Mouse (Mus musculus): ENCODE data around the gene 1700022I11Rik. TPM values are rescaled to one million over a fixed set of nuclear protein-coding genes. Genes with fewer than 3 reads are reported as not detected.

Gene 1700022I11Rik
- polyA plus RNA-seq, 1 experiment from 2014 or later = 0.28 TPM

DNA sequence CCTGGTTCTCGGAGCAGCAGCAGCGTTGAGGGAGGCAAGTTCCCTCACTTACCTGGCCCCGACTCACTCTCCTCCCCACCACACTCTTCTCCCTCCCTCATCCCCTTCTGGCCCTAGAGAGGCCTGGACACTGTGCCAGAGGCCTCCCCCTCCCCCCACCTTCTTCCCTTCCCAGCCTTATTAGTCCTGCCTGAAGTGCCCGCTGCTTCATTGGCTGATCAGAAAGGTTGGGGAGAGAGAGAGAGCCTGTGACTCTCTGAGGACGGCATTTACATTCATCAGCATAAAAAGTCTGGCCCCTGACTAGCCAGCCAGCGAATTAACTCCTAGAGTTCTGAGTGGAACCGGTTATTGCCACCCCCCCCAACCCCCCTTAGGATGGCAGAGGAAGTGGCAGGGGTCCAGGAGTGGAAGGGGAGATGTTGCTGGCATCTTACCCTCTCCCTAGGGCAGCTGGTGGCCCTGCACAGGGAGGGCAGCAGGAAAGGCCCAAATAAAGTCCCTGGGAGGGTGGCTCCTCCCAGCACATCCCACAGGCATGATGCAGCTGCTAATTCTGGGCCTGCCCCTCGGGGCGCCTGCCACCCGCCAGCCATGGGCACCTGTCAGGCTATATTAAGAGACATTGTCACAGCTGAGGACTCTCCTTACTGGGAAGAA is 15.8 kb upstream of the 1700022I11Rik start:
- H3K4me3 ChIP-seq (ENCODE audit: low read depth, low read length) = no peak overlapping the region
- peak overlapping the region; percentile 29 for H3K27ac ChIP-seq (replicated peaks; ENCODE audit: low read depth, low read length)
- peak overlapping the region; percentile 14; the same call in 1 of the 2 replicates for H3K9ac ChIP-seq (ENCODE audit: low read depth, low read length)
- H3K27me3 ChIP-seq (replicated peaks; ENCODE audit: control insufficient read depth, insufficient read depth, low read length) = no peaks in the 10 kb centered on the region
- ATAC-seq (ENCODE audit: low read depth) (no peak), DNase-seq (ENCODE audit: low spot score) (peak; percentile 59)
- no peak overlapping the region for H3K4me2 ChIP-seq (ENCODE audit: low read depth, low read length)
- 34% methylated on average over 9 of the region's 10 CpGs for whole genome bisulfite sequencing
- H3K4me1 ChIP-seq (ENCODE audit: control insufficient read depth, insufficient read depth, low read length) = peaks cover 15% of the 10 kb centered on the region
- no peaks in the 10 kb centered on the region for H3K9me3 ChIP-seq (ENCODE audit: control insufficient read depth, low read length)
- peaks cover 30% of the 10 kb centered on the region for H3K36me3 ChIP-seq (ENCODE audit: control insufficient read depth, insufficient read depth, low read length)

GRCm38 (mm10) chr4:42954297-42954696 is 15.1 kb upstream of the 1700022I11Rik start:
- Histone ChIP-seq H3K4me2 (ENCODE audit: low read depth, low read length) (no peak overlapping the region), H3K4me3 (ENCODE audit: low read depth, low read length) (no peak overlapping the region), H3K27me3 (replicated peaks; ENCODE audit: control insufficient read depth, insufficient read depth, low read length) (no peaks in the 10 kb centered on the region), H3K36me3 (ENCODE audit: control insufficient read depth, insufficient read depth, low read length) (peaks cover 30% of the 10 kb centered on the region), H3K9me3 (ENCODE audit: control insufficient read depth, low read length) (no peaks in the 10 kb centered on the region), H3K27ac (replicated peaks; ENCODE audit: low read depth, low read length) (no peak overlapping the region), H3K4me1 (ENCODE audit: control insufficient read depth, insufficient read depth, low read length) (peaks cover 9% of the 10 kb centered on the region), H3K9ac (ENCODE audit: low read depth, low read length) (0 out of 2 replicates have a peak overlapping the region, but pooled peaks have one; percentile 3)
- WGBS = 10% methylated on average over 10 of the region's 10 CpGs
- ATAC-seq (ENCODE audit: low read depth) = no peak
- peak; percentile 53 for DNase-seq (ENCODE audit: low spot score)

DNA sequence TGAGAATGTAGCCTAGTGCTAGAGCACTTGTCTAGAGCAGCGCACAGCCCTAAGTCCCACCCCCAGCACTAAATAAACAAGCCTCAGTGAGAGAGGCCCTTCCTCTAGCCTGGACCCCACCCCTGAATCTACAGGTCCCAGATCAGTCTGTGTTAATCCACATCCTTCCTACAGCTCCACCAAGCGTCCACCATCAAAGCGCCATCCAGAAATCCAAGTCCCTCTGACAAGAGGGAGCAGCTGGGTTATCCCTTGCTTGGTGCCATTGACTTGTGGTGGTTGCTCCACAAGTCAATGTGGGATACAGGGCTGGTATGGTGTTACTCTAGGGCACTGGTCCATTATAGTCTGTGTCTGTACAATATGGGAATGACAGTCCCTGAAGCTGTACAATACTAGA is 14.2 kb upstream of the 1700022I11Rik start:
- H3K9me3 ChIP-seq (ENCODE audit: control insufficient read depth, low read length) = no peaks in the 10 kb centered on the region
- H3K4me3 ChIP-seq (ENCODE audit: low read depth, low read length) = no peak overlapping the region
- no peaks in the 10 kb centered on the region for H3K27me3 ChIP-seq (replicated peaks; ENCODE audit: control insufficient read depth, insufficient read depth, low read length)
- H3K9ac ChIP-seq (ENCODE audit: low read depth, low read length) = no peak overlapping the region
- 94% methylated on average over 3 of the region's 3 CpGs for WGBS
- peaks cover 30% of the 10 kb centered on the region for H3K36me3 ChIP-seq (ENCODE audit: control insufficient read depth, insufficient read depth, low read length)
- peaks cover 9% of the 10 kb centered on the region for H3K4me1 ChIP-seq (ENCODE audit: control insufficient read depth, insufficient read depth, low read length)
- H3K27ac ChIP-seq (replicated peaks; ENCODE audit: low read depth, low read length) = no peak overlapping the region
- ATAC-seq (ENCODE audit: low read depth) (no peak), DNase-seq (ENCODE audit: low spot score) (no peak)
- H3K4me2 ChIP-seq (ENCODE audit: low read depth, low read length) = no peak overlapping the region

GRCm38 (mm10) chr4:42956581-42956980 is 12.8 kb upstream of the 1700022I11Rik start:
- DNase-seq (ENCODE audit: low spot score) = no peak
- H3K27ac ChIP-seq (replicated peaks; ENCODE audit: low read depth, low read length) = no peak overlapping the region
- no peak overlapping the region for H3K9ac ChIP-seq (ENCODE audit: low read depth, low read length)
- no peak for ATAC-seq (ENCODE audit: low read depth)
- H3K9me3 ChIP-seq (ENCODE audit: control insufficient read depth, low read length) = no peaks in the 10 kb centered on the region
- WGBS = 93% methylated on average over 17 of the region's 17 CpGs
- no peak overlapping the region for H3K4me3 ChIP-seq (ENCODE audit: low read depth, low read length)
- no peaks in the 10 kb centered on the region for H3K4me1 ChIP-seq (ENCODE audit: control insufficient read depth, insufficient read depth, low read length)
- H3K4me2 ChIP-seq (ENCODE audit: low read depth, low read length) = no peak overlapping the region
- no peaks in the 10 kb centered on the region for H3K27me3 ChIP-seq (replicated peaks; ENCODE audit: control insufficient read depth, insufficient read depth, low read length)
- peaks cover 30% of the 10 kb centered on the region for H3K36me3 ChIP-seq (ENCODE audit: control insufficient read depth, insufficient read depth, low read length)

GRCm38 (mm10) chr4:42957306-42957705 is 12.1 kb upstream of the 1700022I11Rik start:
- WGBS = 86% methylated on average over 11 of the region's 11 CpGs
- Histone ChIP-seq H3K4me3 (ENCODE audit: low read depth, low read length) (no peak overlapping the region), H3K4me1 (ENCODE audit: control insufficient read depth, insufficient read depth, low read length) (no peaks in the 10 kb centered on the region), H3K36me3 (ENCODE audit: control insufficient read depth, insufficient read depth, low read length) (peaks cover 30% of the 10 kb centered on the region), H3K9me3 (ENCODE audit: control insufficient read depth, low read length) (no peaks in the 10 kb centered on the region), H3K4me2 (ENCODE audit: low read depth, low read length) (no peak overlapping the region), H3K27ac (replicated peaks; ENCODE audit: low read depth, low read length) (no peak overlapping the region), H3K9ac (ENCODE audit: low read depth, low read length) (no peak overlapping the region), H3K27me3 (replicated peaks; ENCODE audit: control insufficient read depth, insufficient read depth, low read length) (no peaks in the 10 kb centered on the region)
- no peak for DNase-seq (ENCODE audit: low spot score)
- ATAC-seq (ENCODE audit: low read depth) = no peak

GRCm38 (mm10) chr4:42957979-42958378 is 11.4 kb upstream of the 1700022I11Rik start:
- Histone ChIP-seq H3K36me3 (ENCODE audit: control insufficient read depth, insufficient read depth, low read length) (peaks cover 30% of the 10 kb centered on the region), H3K9ac (ENCODE audit: low read depth, low read length) (no peak overlapping the region; the same call in 1 of the 2 replicates), H3K4me3 (ENCODE audit: low read depth, low read length) (no peak overlapping the region), H3K4me1 (ENCODE audit: control insufficient read depth, insufficient read depth, low read length) (no peaks in the 10 kb centered on the region), H3K27ac (replicated peaks; ENCODE audit: low read depth, low read length) (no peak overlapping the region), H3K27me3 (replicated peaks; ENCODE audit: control insufficient read depth, insufficient read depth, low read length) (no peaks in the 10 kb centered on the region), H3K9me3 (ENCODE audit: control insufficient read depth, low read length) (no peaks in the 10 kb centered on the region), H3K4me2 (ENCODE audit: low read depth, low read length) (no peak overlapping the region)
- peak; percentile 14 for DNase-seq (ENCODE audit: low spot score)
- ATAC-seq (ENCODE audit: low read depth) = no peak
- WGBS = 88% methylated on average over 8 of the region's 8 CpGs

- Histone ChIP-seq H3K27me3 (replicated peaks; ENCODE audit: control insufficient read depth, insufficient read depth, low read length) (no peaks in the 10 kb centered on the region), H3K27ac (replicated peaks; ENCODE audit: low read depth, low read length) (no peak overlapping the region), H3K9ac (ENCODE audit: low read depth, low read length) (no peak overlapping the region), H3K4me2 (ENCODE audit: low read depth, low read length) (no peak overlapping the region), H3K36me3 (ENCODE audit: control insufficient read depth, insufficient read depth, low read length) (peaks cover 30% of the 10 kb centered on the region), H3K4me3 (ENCODE audit: low read depth, low read length) (no peak overlapping the region), H3K4me1 (ENCODE audit: control insufficient read depth, insufficient read depth, low read length) (no peaks in the 10 kb centered on the region), H3K9me3 (ENCODE audit: control insufficient read depth, low read length) (no peaks in the 10 kb centered on the region)
- peak; percentile 8 for DNase-seq (ENCODE audit: low spot score)
- ATAC-seq (ENCODE audit: low read depth) = no peak
- WGBS = 66% methylated on average over 8 of the region's 8 CpGs
These were observed 10.5 kb upstream of the 1700022I11Rik start for GRCm38 (mm10) chr4:42958942-42959341.

DNA sequence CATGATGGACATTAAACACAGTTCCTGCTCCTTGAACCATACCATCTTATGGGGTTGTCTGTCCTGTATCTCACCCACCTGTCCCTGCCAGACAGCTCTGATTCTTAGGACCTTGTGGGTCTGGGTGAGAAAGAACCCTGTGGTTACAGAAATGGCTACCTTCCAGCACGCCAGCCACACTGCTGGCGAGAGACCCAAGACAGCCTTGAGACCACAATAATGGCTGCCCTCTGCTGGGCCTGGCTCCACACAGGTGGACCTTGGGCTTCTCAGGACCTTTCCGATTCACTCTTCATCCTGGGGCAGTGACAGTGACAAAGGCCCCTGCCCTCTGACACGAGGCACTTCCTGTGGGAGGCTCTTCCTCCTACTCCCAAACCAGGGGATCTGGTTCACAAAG is 10.0 kb upstream of the 1700022I11Rik start:
- 53% methylated on average over 4 of the region's 4 CpGs for WGBS

DNA sequence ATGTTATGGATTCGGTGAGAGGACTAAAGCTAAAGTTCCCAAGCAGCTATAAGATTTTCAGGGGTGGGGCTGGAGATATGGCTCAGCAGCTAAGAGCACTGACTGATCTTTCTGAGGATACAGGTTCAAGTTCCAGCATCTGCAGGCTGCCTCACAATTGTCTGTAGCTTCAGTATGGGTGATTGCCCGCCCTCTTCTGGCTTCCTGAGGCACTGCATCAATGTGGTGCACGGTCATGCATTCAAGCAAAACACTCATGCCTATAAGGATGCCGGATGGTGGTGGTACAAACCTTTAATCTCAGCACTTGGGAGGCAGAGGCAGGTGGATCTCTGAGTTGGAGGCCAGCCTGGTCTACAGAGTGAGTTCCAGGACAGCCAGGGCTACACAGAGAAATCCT is 7.8 kb upstream of the 1700022I11Rik start:
- Histone ChIP-seq H3K36me3 (ENCODE audit: control insufficient read depth, insufficient read depth, low read length) (peaks cover 15% of the 10 kb centered on the region), H3K9ac (ENCODE audit: low read depth, low read length) (no peak overlapping the region), H3K4me3 (ENCODE audit: low read depth, low read length) (no peak overlapping the region), H3K27me3 (replicated peaks; ENCODE audit: control insufficient read depth, insufficient read depth, low read length) (no peaks in the 10 kb centered on the region), H3K4me1 (ENCODE audit: control insufficient read depth, insufficient read depth, low read length) (no peaks in the 10 kb centered on the region), H3K27ac (replicated peaks; ENCODE audit: low read depth, low read length) (no peak overlapping the region), H3K4me2 (ENCODE audit: low read depth, low read length) (no peak overlapping the region), H3K9me3 (ENCODE audit: control insufficient read depth, low read length) (no peaks in the 10 kb centered on the region)
- WGBS = 33% methylated on average over 4 of the region's 4 CpGs
- DNase-seq (ENCODE audit: low spot score) = peak; percentile 51
- no peak for ATAC-seq (ENCODE audit: low read depth)

More for the DNA sequence above, 10.0 kb upstream of the 1700022I11Rik start:
- Histone ChIP-seq H3K9ac (ENCODE audit: low read depth, low read length) (no peak overlapping the region), H3K27me3 (replicated peaks; ENCODE audit: control insufficient read depth, insufficient read depth, low read length) (no peaks in the 10 kb centered on the region), H3K9me3 (ENCODE audit: control insufficient read depth, low read length) (no peaks in the 10 kb centered on the region), H3K4me2 (ENCODE audit: low read depth, low read length) (no peak overlapping the region), H3K4me1 (ENCODE audit: control insufficient read depth, insufficient read depth, low read length) (no peaks in the 10 kb centered on the region), H3K36me3 (ENCODE audit: control insufficient read depth, insufficient read depth, low read length) (peaks cover 30% of the 10 kb centered on the region), H3K4me3 (ENCODE audit: low read depth, low read length) (no peak overlapping the region), H3K27ac (replicated peaks; ENCODE audit: low read depth, low read length) (no peak overlapping the region)
- no peak for DNase-seq (ENCODE audit: low spot score)
- no peak for ATAC-seq (ENCODE audit: low read depth)
